In the genomic region with DNA sequence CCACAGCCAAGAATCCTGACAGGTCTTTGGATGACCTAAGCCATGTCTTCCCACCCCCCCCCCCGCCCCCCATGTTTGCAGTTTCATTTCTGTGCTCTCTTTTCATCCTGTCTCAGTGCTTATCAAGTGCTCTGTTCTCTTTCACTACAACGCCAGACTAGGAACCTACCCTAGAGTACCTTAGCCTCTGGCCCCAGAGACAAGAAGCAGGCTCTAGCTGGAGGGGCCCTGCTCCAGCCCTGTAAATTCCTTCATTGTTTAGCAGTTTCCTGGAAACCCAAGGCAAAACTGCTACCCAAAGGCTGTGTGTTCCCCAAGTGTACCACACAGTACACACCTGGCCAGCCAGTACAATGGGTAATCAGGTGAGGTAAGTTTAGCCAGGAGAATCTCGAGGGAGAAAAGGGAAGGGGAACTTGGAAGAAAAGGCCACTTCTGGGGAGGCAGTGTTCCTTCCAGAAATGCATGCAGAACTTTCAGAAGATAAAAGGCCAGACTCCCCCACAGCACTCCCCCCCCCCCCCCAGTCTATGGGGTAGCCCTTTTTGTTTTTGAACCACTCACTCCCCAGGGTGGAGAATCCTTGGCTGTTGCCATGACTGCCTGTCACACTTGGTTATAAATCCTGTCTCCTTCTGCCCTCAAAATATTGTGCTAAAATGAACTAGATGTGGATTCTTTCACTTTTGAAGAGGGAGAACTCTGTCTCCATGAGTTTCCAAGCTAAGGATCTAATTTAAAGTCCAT, we compare ENCODE assay signal across 14 mouse cellular contexts.
A peak's percentile ranks its signal among the peaks of the same experiment; 100 is the strongest.
DNase-seq lines count a peak whose midpoint lies in the region; ATAC-seq and TF ChIP-seq lines count a peak whose summit lies in the region.
"Had no signal": no experiment of that assay in that cellular context is flagged by ENCODE, and none has a peak within 500 bp of the region (broad histone marks: within the 10 kb centered on the region; RNA-seq: fewer than 3 reads in every experiment).

No protein-coding gene starts in this region.

- peak overlapping the region; percentile 72 for H3K27ac ChIP-seq in forebrain, embryonic 10.5 days
- no peak overlapping the region for H3K27ac ChIP-seq in forebrain, embryonic 14.5 days (ENCODE audit: low read depth, low read length)
- H3K27ac ChIP-seq in midbrain, embryonic 10.5 days (replicated peaks), result peak overlapping the region; percentile 75
- no peak overlapping the region for H3K27ac ChIP-seq in midbrain, embryonic 14.5 days (replicated peaks; ENCODE audit: low read depth, low read length)
- no peak overlapping the region for H3K27ac ChIP-seq in intestine, postnatal 0 days (ENCODE audit: low read depth, low read length)
- no peak overlapping the region for H3K27ac ChIP-seq in neural tube, embryonic 13.5 days (replicated peaks)
- H3K27ac ChIP-seq: hindbrain, embryonic 15.5 days; kidney, embryonic 15.5 days; layer of hippocampus, adult 2 months had no signal

- H3K9ac ChIP-seq in forebrain, embryonic 14.5 days (ENCODE audit: low read length), result no peak overlapping the region
- H3K9ac ChIP-seq in midbrain, embryonic 14.5 days (replicated peaks; ENCODE audit: low read length), result no peak overlapping the region
- H3K9ac ChIP-seq in intestine, postnatal 0 days (ENCODE audit: low read depth, low read length), result no peak overlapping the region
- H3K9ac ChIP-seq in neural tube, embryonic 13.5 days, result no peak overlapping the region
- H3K9ac ChIP-seq: hindbrain, embryonic 15.5 days; kidney, embryonic 15.5 days had no signal

- H3K4me1 ChIP-seq in forebrain, embryonic 10.5 days, result peaks cover 34% of the 10 kb centered on the region
- H3K4me1 ChIP-seq in forebrain, embryonic 14.5 days (ENCODE audit: control insufficient read depth, insufficient read depth, low read length), result 0 out of 2 replicates have a peak, but pooled peaks cover 2% of the 10 kb centered on the region
- peaks cover 37% of the 10 kb centered on the region for H3K4me1 ChIP-seq in midbrain, embryonic 10.5 days
- no peaks in the 10 kb centered on the region; the same call in 1 of the 2 replicates for H3K4me1 ChIP-seq in midbrain, embryonic 14.5 days (ENCODE audit: control insufficient read depth, insufficient read depth, low read length)
- peaks cover 6% of the 10 kb centered on the region; the same call in 1 of the 2 replicates for H3K4me1 ChIP-seq in intestine, postnatal 0 days (replicated peaks; ENCODE audit: control insufficient read depth, insufficient read depth, low read length)
- H3K4me1 ChIP-seq in neural tube, embryonic 13.5 days (replicated peaks), result peaks cover 16% of the 10 kb centered on the region

- ATAC-seq in forebrain, embryonic 14.5 days, result no peak
- no peak for ATAC-seq in midbrain, embryonic 14.5 days (ENCODE audit: low FRiP score, low TSS enrichment)
- peak; percentile 18; the same call in 1 of the 2 replicates for ATAC-seq in intestine, postnatal 0 days
- ATAC-seq in neural tube, embryonic 13.5 days (ENCODE audit: low read depth), result peak; percentile 61

- WGBS in forebrain, embryonic 10.5 days, result 29% methylated on average over 3 of the region's 3 CpGs
- 32% methylated on average over 3 of the region's 3 CpGs for WGBS in forebrain, embryonic 14.5 days
- 29% methylated on average over 3 of the region's 3 CpGs for WGBS in midbrain, embryonic 10.5 days
- 4% methylated on average over 3 of the region's 3 CpGs for WGBS in midbrain, embryonic 14.5 days
- 25% methylated on average over 3 of the region's 3 CpGs for WGBS in intestine, postnatal 0 days
- WGBS in neural tube, embryonic 13.5 days, result 15% methylated on average over 3 of the region's 3 CpGs

- DNase-seq in forebrain, embryonic 10.5 days (ENCODE audit: extremely low spot score, low spot score), result no peak
- no peak for DNase-seq in forebrain, embryonic 14.5 days (ENCODE audit: low spot score)
- DNase-seq in midbrain, embryonic 10.5 days (ENCODE audit: low spot score), result peak; percentile 43
- no peak for DNase-seq in midbrain, embryonic 14.5 days
- DNase-seq in adrenal gland, adult 18-20 months (ENCODE audit: low spot score in 2 of 2), result no peak
- no peak for DNase-seq in liver
- DNase-seq: adrenal gland, postnatal 10 days; cerebellum, postnatal 14 days; lung, adult 18-20 months had no signal

- TF ChIP-seq CTCF in intestine, postnatal 0 days (IDR thresholded peaks at IDR 0.05; ENCODE audit: low read depth), result no peak

- no peak overlapping the region for H3K4me2 ChIP-seq in forebrain, embryonic 14.5 days (ENCODE audit: low read length)
- H3K4me2 ChIP-seq in midbrain, embryonic 14.5 days (ENCODE audit: low read length), result no peak overlapping the region
- no peak overlapping the region for H3K4me2 ChIP-seq in intestine, postnatal 0 days (replicated peaks; ENCODE audit: low read depth)
- no peak overlapping the region for H3K4me2 ChIP-seq in neural tube, embryonic 13.5 days
- H3K4me2 ChIP-seq: hindbrain, embryonic 15.5 days; kidney, embryonic 15.5 days had no signal

- H3K27me3 ChIP-seq in forebrain, embryonic 10.5 days (ENCODE audit: poor library complexity, severe bottlenecking), result no peaks in the 10 kb centered on the region
- H3K27me3 ChIP-seq in forebrain, embryonic 14.5 days (replicated peaks; ENCODE audit: control insufficient read depth, insufficient read depth, low read length), result no peaks in the 10 kb centered on the region
- H3K27me3 ChIP-seq in midbrain, embryonic 10.5 days (ENCODE audit: low read depth, poor library complexity, severe bottlenecking), result no peaks in the 10 kb centered on the region
- no peaks in the 10 kb centered on the region for H3K27me3 ChIP-seq in midbrain, embryonic 14.5 days (ENCODE audit: control insufficient read depth, insufficient read depth, low read length)
- no peaks in the 10 kb centered on the region; the same call in 1 of the 2 replicates for H3K27me3 ChIP-seq in intestine, postnatal 0 days (replicated peaks; ENCODE audit: control insufficient read depth, insufficient read depth, low read length)
- no peaks in the 10 kb centered on the region for H3K27me3 ChIP-seq in neural tube, embryonic 13.5 days
- H3K27me3 ChIP-seq: hindbrain, embryonic 15.5 days; kidney, embryonic 15.5 days had no signal

- no peaks in the 10 kb centered on the region for H3K9me3 ChIP-seq in forebrain, embryonic 10.5 days
- no peaks in the 10 kb centered on the region for H3K9me3 ChIP-seq in forebrain, embryonic 14.5 days (replicated peaks; ENCODE audit: control insufficient read depth, low read length)
- no peaks in the 10 kb centered on the region for H3K9me3 ChIP-seq in midbrain, embryonic 10.5 days (replicated peaks)
- H3K9me3 ChIP-seq in midbrain, embryonic 14.5 days (ENCODE audit: control insufficient read depth, low read length), result no peaks in the 10 kb centered on the region
- no peaks in the 10 kb centered on the region for H3K9me3 ChIP-seq in intestine, postnatal 0 days (ENCODE audit: control insufficient read depth)
- H3K9me3 ChIP-seq in neural tube, embryonic 13.5 days, result no peaks in the 10 kb centered on the region
- H3K9me3 ChIP-seq: hindbrain, embryonic 15.5 days; kidney, embryonic 15.5 days had no signal

- no peak overlapping the region for H3K4me3 ChIP-seq in forebrain, embryonic 10.5 days
- no peak overlapping the region for H3K4me3 ChIP-seq in forebrain, embryonic 14.5 days (ENCODE audit: low read depth, low read length)
- H3K4me3 ChIP-seq in midbrain, embryonic 10.5 days, result no peak overlapping the region
- no peak overlapping the region for H3K4me3 ChIP-seq in midbrain, embryonic 14.5 days (replicated peaks; ENCODE audit: low read depth, low read length)
- no peak overlapping the region for H3K4me3 ChIP-seq in intestine, postnatal 0 days (ENCODE audit: low read depth, low read length)
- no peak overlapping the region for H3K4me3 ChIP-seq in neural tube, embryonic 13.5 days
- H3K4me3 ChIP-seq: hindbrain, embryonic 15.5 days; kidney, embryonic 15.5 days; layer of hippocampus, adult 2 months had no signal

- H3K36me3 ChIP-seq in forebrain, embryonic 10.5 days (replicated peaks), result no peaks in the 10 kb centered on the region
- no peaks in the 10 kb centered on the region for H3K36me3 ChIP-seq in forebrain, embryonic 14.5 days (ENCODE audit: control insufficient read depth, insufficient read depth, low read length)
- no peaks in the 10 kb centered on the region for H3K36me3 ChIP-seq in midbrain, embryonic 10.5 days
- no peaks in the 10 kb centered on the region for H3K36me3 ChIP-seq in midbrain, embryonic 14.5 days (ENCODE audit: control insufficient read depth, insufficient read depth, low read length)
- no peaks in the 10 kb centered on the region for H3K36me3 ChIP-seq in intestine, postnatal 0 days (ENCODE audit: control insufficient read depth, insufficient read depth)
- no peaks in the 10 kb centered on the region for H3K36me3 ChIP-seq in neural tube, embryonic 13.5 days
- H3K36me3 ChIP-seq: hindbrain, embryonic 15.5 days; kidney, embryonic 15.5 days had no signal

Comparison
In these comparisons a context has a peak if more than half of its experiments do, and no peak if none do; other contexts are left out.
1. H3K27ac ChIP-seq: peak in forebrain, embryonic 10.5 days (single experiment) and midbrain, embryonic 10.5 days (single experiment); none in forebrain, embryonic 14.5 days (single experiment), midbrain, embryonic 14.5 days (single experiment), intestine, postnatal 0 days (single experiment) and neural tube, embryonic 13.5 days (single experiment).
2. ATAC-seq: peak in intestine, postnatal 0 days (single experiment) and neural tube, embryonic 13.5 days (single experiment); none in forebrain, embryonic 14.5 days (single experiment) and midbrain, embryonic 14.5 days (single experiment).